Mouse (Mus musculus): Measurements from ENCODE around the gene Vmn1r223.
A peak's percentile ranks its signal among the peaks of the same experiment; 100 is the strongest.
"Not testable (repeated sequence)": the region's sequence is repeated elsewhere in the genome, so short reads cannot be mapped to it uniquely, and the experiment has no call there.

Vmn1r223 gene

GRCm38 (mm10) chr13:23246834-23247233 lies at the start of gene Vmn1r223:
TSS of gene Vmn1r223 (plus strand) at chr13:23247134.
- DNase-seq (ENCODE audit: low read depth), result not testable (repeated sequence)

GRCm38 (mm10) chr13:23203885-23204284 lies 43.0 kb upstream of the Vmn1r223 start:
- DNase-seq (ENCODE audit: low read depth), result not testable (repeated sequence)

GRCm38 (mm10) chr13:23213827-23214226 lies 33.1 kb upstream of the Vmn1r223 start, which contains the start of gene Vmn1r221:
TSS of gene Vmn1r221 (plus strand) at chr13:23214127.
- DNase-seq (ENCODE audit: low read depth), result not testable (repeated sequence)

- not testable (repeated sequence) for DNase-seq (ENCODE audit: low read depth)
Observed at GRCm38 (mm10) chr13:23235847-23236246, 11.1 kb upstream of the Vmn1r223 start, which contains the start of gene Vmn1r222. TSS of gene Vmn1r222 (minus strand) at chr13:23235947.

- DNase-seq (ENCODE audit: low read depth), result no peak
Observed at GRCm38 (mm10) chr13:23258546-23259048, 11.7 kb downstream of the Vmn1r223 start.

GRCm38 (mm10) chr13:23268606-23269005 lies 21.7 kb downstream of the Vmn1r223 start:
- DNase-seq (ENCODE audit: low read depth), result not testable (repeated sequence)

GRCm38 (mm10) chr13:23269127-23269526 lies 22.2 kb downstream of the Vmn1r223 start:
- DNase-seq (ENCODE audit: low read depth), result not testable (repeated sequence)

- DNase-seq (ENCODE audit: low read depth), result no peak
Observed at GRCm38 (mm10) chr13:23269681-23270080, 22.7 kb downstream of the Vmn1r223 start.

GRCm38 (mm10) chr13:23270321-23271101 lies 23.6 kb downstream of the Vmn1r223 start:
- no peak for DNase-seq (ENCODE audit: low read depth)

GRCm38 (mm10) chr13:23279576-23279975 lies 32.6 kb downstream of the Vmn1r223 start:
- no peak for DNase-seq (ENCODE audit: low read depth)

GRCm38 (mm10) chr13:23279992-23280391 lies 33.1 kb downstream of the Vmn1r223 start:
- no peak for DNase-seq (ENCODE audit: low read depth)

- DNase-seq (ENCODE audit: low read depth), result peak; percentile 68
Observed at GRCm38 (mm10) chr13:23285191-23285920, 38.4 kb downstream of the Vmn1r223 start.

- DNase-seq (ENCODE audit: low read depth), result peak; percentile 41
Observed at GRCm38 (mm10) chr13:23285921-23286720, 39.2 kb downstream of the Vmn1r223 start.

GRCm38 (mm10) chr13:23286721-23287362 lies 39.9 kb downstream of the Vmn1r223 start:
- peak; percentile 11 for DNase-seq (ENCODE audit: low read depth)

GRCm38 (mm10) chr13:23297737-23298136 lies 50.8 kb downstream of the Vmn1r223 start:
- peak; percentile 72 for DNase-seq (ENCODE audit: low read depth)

GRCm38 (mm10) chr13:23298445-23299232 lies 51.7 kb downstream of the Vmn1r223 start:
- DNase-seq (ENCODE audit: low read depth), result peak; percentile 85

- DNase-seq (ENCODE audit: low read depth), result peak; percentile 54
Observed at GRCm38 (mm10) chr13:23299276-23299998, 52.5 kb downstream of the Vmn1r223 start.

- DNase-seq (ENCODE audit: low read depth), result peak; percentile 92
Observed at GRCm38 (mm10) chr13:23299999-23300341, 53.0 kb downstream of the Vmn1r223 start.
